Mouse (Mus musculus) spleen, adult 2 months (tissue): ENCODE results near the gene Cd274.

ENCODE experiments used
- CTCF ChIP-seq: fragments of 200-500 bp; IDR thresholded peaks from 2 replicates; pipeline ENCODE4 v1.5.1; 2011; ENCODE audit warnings: mild to moderate bottlenecking, inconsistent platforms; ENCODE audit not compliant: insufficient read depth, insufficient read length, insufficient replicate concordance; ENCODE audit errors: extremely low read depth
- POLR2A ChIP-seq: fragments of 200-500 bp; IDR thresholded peaks from 2 replicates; pipeline ENCODE4 v1.6.1; 2011; ENCODE audit warnings: low read depth, low read length, inconsistent platforms

- TF ChIP-seq CTCF (no peak), POLR2A (no peak)
These were observed 17.7 kb downstream of the Cd274 start for GRCm38 (mm10) chr19:29384994-29385393.
